Mouse (Mus musculus) WW6 (cell line): ENCODE measurements around the gene Macrod2.

Experiments
- DNase-seq: peaks from one replicate; pipeline ENCODE4 v3.0.0-alpha.2; 2013; ENCODE audit warnings: low read depth, low spot score

Macrod2 gene

GRCm38 (mm10) chr2:141056685-141057454 lies 661.8 kb downstream of the Macrod2 start:
- no peak for DNase-seq

DNA sequence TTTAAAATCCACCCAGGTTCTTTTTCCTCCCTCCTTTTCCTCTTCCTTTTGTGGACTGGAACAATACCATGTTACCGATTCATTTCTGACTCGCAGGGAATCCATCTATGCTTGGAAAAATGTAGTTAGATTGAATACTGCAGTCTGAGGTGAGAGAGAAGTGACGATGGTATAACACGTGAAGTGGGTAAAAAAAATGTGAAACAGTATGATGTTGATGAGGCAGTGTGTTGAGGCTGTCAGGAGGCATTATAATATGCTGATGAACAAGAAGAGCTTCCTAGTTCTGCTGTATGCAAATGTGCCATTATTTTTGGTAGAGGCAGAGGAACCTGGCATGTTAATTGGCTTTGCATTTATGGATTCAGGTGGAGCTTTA lies 662.3 kb downstream of the Macrod2 start:
- DNase-seq = no peak

GRCm38 (mm10) chr2:141073981-141074855 lies 679.1 kb downstream of the Macrod2 start:
- no peak for DNase-seq

GRCm38 (mm10) chr2:141078221-141078620 lies 683.1 kb downstream of the Macrod2 start:
- DNase-seq = no peak

GRCm38 (mm10) chr2:141091320-141091719 lies 696.2 kb downstream of the Macrod2 start:
- no peak for DNase-seq

DNA sequence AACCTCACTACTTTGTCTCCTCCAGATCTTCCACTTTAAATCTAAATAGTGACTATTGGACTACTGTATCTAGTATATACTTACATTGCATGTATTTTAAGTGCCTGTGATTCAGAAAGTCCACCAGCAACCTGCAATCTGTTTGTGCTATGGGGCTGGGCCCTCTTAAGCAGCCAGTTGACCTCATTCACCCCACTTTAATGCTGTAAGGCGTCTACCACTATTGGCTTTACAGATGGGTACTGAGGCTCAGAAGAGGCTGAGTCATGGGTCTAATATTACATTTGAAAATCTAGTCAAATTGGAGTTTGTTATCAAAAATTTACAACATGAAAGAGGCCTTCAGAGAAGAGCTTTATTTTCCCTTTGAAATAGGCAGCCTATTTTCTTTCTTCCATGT lies 722.5 kb downstream of the Macrod2 start:
- no peak for DNase-seq

DNA sequence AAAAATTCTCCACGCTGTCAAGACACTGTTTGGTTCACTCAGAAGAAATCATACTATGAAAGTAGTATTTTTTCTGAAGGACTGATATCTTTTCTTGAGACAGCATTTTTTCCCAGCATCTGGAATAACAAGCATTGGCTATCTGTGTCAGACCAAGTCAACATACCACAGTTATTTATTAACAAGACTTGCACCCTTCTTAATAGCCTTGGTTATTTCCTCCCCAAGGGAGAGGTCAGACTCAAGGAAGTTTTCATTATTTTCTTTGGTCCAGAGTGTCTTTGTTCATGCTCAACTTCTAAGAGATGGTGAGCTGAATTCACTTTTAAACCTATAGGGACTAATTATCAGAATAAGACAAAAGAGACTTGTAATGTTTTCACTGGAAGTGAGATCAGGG lies 728.8 kb downstream of the Macrod2 start:
- no peak for DNase-seq

DNA sequence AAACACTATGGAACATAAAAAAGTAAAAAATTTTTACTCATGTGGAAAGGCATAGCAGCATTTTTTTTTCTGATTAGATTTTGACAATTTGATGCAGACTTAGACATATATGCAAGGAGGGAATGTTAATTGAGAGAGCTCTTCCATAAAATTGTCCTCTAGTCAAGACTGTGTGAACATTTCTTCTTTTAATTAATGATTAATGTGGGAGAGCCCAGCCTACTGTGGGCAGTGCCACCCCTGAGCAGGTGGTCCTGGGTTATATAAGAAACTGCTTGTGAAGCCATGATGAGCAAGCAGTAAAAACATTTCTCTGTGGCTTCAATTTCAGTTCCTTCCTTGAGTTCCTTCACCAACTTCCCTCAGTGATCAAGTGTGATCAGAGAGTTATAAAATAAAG lies 730.5 kb downstream of the Macrod2 start:
- DNase-seq = no peak

DNA sequence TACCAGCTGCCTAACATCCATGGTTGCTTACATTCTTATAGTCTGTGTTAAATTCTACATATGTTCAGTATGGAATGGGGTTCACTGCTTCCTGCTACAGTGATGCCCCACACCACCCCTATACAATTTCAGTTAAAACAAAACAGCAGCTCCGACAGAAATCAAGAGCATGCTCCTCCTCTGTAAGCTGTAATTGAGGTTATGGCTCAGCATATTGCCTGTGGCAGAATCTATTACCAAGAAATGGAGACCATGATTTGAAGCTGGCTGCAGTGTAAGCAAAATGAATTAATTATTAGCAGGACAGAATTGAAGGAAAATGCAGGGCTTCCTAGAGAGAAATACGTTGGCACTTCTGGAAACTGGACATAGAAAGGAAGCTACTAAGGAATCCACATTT lies 747.2 kb downstream of the Macrod2 start:
- no peak for DNase-seq

DNA sequence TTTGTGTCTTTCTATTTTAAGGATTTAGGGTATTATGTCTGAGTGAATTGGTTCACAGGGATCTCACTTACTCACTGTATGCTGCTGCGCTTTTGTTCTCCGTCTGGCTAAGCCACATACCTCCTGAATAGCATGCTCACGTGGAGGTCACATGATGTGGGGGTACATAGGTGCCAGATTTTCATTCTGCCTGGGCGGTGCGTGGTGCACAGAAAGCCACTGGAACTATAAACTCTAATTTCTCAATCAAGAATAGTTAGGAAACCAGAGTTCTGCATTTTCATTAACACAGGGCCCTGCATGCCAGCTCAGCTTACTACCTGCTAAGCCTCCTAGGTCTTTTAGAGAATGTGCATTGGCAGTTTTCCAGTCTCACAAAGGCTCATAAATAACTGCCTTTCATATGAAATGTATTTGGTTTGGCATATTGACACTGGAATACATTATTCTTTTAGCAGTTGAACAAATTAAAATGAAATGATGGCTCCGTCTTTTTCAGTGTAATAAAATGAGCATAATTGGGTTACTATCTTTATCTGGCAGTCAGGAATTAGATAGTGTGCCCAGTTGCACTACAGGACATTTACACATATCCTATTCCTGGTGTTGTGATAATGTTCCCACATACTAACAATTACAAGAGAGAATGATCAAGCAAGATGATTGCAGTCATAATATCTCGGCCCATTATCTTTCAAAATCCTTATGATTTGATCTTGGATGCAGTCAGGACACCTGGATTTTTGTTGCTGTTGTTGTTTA lies 757.1 kb downstream of the Macrod2 start:
- DNase-seq = no peak

DNA sequence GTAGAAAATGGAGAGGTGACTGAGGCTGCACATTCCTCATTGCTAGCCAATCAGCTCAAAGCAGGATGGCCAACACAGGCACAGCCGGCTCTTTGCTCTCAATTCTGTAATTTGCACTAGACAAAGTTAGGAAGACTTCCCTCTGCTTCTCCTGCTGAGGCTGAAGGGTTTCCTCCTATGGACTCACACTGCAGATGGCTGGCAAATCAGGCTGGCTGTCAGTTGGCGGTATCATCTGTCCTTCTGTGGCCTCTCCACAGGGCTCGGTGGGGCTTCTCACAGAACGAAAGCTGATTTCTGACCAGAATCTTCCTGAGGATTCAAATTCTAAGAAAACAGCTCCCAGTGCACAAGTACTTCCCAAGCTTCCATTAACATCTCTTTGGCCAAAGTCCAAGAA lies 760.9 kb downstream of the Macrod2 start:
- DNase-seq = no peak

DNA sequence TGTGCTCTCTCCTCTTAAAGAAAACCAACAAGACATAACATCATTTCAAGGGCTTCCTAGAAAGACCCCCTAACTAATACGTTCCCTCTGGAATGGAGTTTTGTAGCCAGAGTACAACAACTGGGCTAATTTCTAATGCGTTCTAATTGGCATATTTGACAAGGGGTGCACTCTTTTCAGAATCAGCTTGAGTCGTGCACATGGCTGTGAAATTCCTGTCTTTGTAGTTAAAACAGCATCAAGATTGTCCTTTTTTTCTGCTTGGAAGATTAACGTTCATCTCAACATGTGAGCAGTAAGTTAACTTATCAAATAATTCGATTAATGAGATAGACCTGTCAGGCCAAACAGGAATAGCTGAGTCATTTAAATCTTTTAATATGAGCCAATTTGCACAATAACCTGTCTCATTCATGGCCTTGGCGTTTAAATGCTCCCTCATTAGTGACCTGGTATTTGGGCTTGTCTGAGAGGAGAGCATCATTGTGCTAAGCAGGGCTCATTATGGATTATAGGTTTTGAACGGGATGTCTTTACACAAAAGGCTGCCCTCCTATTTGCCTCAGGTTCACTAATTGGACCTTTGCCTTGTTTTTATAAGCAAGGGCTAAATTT lies 762.0 kb downstream of the Macrod2 start:
- no peak for DNase-seq

DNA sequence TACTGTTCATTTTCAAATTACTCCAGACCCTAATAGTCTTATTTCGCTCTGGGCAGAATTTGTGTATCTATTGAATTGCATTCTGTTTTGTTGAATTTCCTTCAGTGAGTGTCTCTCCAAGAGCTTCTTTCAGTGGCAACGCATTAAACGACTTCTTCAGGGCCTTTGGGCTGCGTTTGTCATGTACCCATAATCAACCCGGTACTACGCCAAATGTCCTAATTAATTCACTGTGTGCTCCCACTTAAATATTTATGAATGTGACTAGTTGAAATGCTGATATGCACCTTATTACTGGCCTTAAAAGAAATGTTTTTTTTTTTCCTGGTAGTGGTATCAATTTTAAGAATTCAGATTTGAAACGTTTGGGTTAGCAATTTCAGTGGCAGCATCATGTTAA lies 763.1 kb downstream of the Macrod2 start:
- DNase-seq = no peak

DNA sequence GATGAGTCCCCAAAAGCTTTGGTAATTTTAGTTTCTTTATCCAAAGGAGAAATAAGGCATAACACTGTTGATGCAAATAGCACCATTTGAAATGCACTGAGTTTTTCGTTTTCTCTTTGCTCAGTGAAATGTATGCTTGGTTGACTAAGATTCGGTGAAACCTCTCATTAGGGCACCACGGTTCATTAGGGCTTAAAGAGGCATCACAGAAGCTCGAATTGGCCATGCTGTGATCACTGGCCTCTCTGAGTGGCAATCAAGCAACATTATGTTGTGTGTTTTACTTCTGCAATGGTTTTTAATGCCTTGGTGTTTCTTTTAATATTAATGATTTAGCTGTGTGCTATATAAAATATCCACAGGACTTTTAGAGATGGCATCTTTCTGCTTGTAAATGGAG lies 768.8 kb downstream of the Macrod2 start:
- DNase-seq = no peak

DNA sequence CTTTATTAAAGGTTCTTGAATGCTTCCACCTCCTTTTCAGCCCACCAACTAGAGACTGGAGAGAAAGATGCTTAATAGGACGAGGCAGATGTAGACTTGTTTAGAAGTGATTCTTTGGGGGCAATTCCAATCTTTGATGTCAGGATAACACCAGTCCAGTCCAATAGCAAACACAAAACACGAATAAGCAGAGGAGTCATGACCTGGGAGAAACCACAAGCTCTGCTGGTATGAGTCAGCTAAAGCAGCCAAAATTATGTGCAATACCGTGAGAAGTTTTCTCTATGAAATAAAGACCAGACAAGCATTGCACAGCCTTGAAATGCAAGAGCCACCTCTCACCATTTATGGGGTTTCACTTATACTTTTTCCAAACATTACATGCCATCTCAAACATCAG lies 774.5 kb downstream of the Macrod2 start:
- DNase-seq = no peak

- DNase-seq = no peak
These were observed 778.1 kb downstream of the Macrod2 start for GRCm38 (mm10) chr2:141173167-141173566.

DNA sequence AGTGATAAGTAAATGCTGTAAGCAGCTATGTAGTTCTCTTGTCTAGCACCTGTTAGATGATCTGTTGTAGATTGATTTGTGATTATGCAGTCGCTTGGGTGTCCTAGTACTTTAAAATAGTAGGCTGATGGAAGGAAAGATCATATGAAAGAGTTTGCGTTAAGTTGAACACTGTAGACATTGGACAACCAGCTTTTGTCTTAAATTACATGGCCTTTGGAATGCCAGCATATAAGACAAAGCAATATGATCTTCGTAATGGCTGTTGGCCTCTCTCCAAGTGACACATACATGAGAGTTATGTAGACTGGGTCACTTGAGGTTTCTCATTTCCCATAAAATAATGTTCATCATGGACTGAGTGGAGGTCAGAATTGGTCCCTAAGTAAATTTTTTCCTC lies 778.5 kb downstream of the Macrod2 start:
- DNase-seq = no peak

- no peak for DNase-seq
These were observed 785.5 kb downstream of the Macrod2 start for GRCm38 (mm10) chr2:141180656-141181055.

DNA sequence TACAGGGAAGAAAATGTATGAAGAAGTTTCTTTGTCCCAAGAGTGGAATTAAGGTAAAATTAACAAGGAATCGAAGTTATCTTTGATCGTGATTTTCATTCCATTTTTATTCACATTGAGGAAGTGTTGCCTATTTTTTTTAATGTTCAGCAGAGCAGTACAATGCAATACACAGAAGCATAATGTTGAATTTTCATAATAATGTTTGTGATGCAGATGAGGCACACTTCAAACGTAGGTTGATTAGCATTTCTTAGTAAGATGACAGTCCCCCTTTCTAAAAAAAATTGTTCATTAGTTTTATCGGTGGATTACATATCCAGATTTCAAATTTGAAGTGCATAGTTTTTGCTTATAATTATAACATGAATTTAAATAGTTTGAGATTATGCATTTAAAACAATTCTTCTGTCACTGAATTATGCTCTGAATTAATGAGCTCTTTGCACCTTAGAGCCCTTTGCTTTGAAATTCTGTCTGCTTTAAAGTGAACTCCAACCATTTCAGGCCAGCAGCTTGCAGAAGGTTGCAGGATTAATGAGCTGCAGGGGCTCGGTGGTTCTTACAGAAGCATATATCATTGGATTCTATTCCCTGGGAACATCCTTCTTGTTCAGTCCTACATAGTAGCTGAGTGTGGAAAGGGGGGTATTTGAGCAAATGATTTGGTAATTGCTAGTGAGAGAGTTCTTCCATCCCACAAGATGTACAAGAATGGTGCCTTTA lies 787.1 kb downstream of the Macrod2 start:
- no peak for DNase-seq

DNA sequence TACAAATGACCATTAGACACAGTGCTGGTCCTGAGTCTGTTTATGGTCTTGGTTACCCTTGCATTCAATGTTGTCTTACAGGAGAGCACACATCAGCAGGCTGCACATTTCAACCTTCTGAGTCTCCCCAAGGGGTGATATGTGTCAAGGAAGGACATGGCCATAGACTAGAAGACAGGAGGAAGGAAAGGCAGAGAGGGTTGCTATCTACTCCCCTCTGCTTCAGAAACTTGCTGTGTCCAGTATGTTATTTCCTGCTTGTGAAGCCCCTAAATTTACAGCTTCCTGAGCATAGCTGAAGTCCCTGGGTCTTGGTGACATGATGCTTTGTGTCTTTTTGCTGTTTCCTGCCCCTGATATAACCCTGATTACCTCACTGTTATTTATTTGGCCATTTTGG lies 799.4 kb downstream of the Macrod2 start:
- no peak for DNase-seq

- no peak for DNase-seq
These were observed 805.4 kb downstream of the Macrod2 start for GRCm38 (mm10) chr2:141200481-141200880.
